ENCODE assay signal across 11 mouse cellular contexts in genomic region chr3:122085157-122085989, GRCm38 (mm10). TPM values are rescaled to one million over a fixed set of nuclear protein-coding genes. Genes with fewer than 3 reads are reported as not detected.
DNase-seq lines count a peak whose midpoint lies in the region; ATAC-seq and TF ChIP-seq lines count a peak whose summit lies in the region.
"Had no signal": no experiment of that assay in that cellular context is flagged by ENCODE, and none has a peak within 500 bp of the region (broad histone marks: within the 10 kb centered on the region; RNA-seq: fewer than 3 reads in every experiment).

No protein-coding gene starts in this region.

- 21% methylated on average over 18 of the region's 18 CpGs for WGBS in hindbrain, embryonic 13.5 days
- WGBS in neural tube, embryonic 14.5 days = 39% methylated on average over 18 of the region's 18 CpGs
- 75% methylated on average over 18 of the region's 18 CpGs for WGBS in intestine, postnatal 0 days

- TF ChIP-seq CTCF in left cerebral cortex, adult 2 months (IDR thresholded peaks at IDR 0.05) = no peak
- TF ChIP-seq CTCF in intestine, postnatal 0 days (IDR thresholded peaks at IDR 0.05; ENCODE audit: low read depth) = no peak

- H3K9ac ChIP-seq in hindbrain, embryonic 13.5 days = no peak overlapping the region
- H3K9ac ChIP-seq in neural tube, embryonic 14.5 days (replicated peaks; ENCODE audit: low read depth, low read length) = no peak overlapping the region
- H3K9ac ChIP-seq in intestine, postnatal 0 days (ENCODE audit: low read depth, low read length) = no peak overlapping the region
- H3K9ac ChIP-seq: heart, embryonic 15.5 days; liver, embryonic 13.5 days had no signal

- intact Hi-C loops in left cerebral cortex, adult 2 months (cut with DNase I) = no loop called here

- peak; percentile 75 for ATAC-seq in hindbrain, embryonic 13.5 days (ENCODE audit: low FRiP score)
- peak; percentile 70; the same call in 1 of the 2 replicates for ATAC-seq in neural tube, embryonic 14.5 days (ENCODE audit: low read depth)
- ATAC-seq in intestine, postnatal 0 days = no peak

- no peak for DNase-seq in left cerebral cortex, adult 2 months (ENCODE audit: extremely low spot score in 1 of 2, low spot score in 2 of 2)
- no peak for DNase-seq in left cerebral cortex, adult 8-10 months (ENCODE audit: low spot score in 2 of 2)
- DNase-seq in cerebellum, adult 9-11 months = peak; percentile 40
- DNase-seq in layer of hippocampus, postnatal 14 days (ENCODE audit: low spot score in 2 of 2) = no peak
- DNase-seq in lung, postnatal 14 days = no peak
- DNase-seq: liver, embryonic 13.5 days had no signal

- no peaks in the 10 kb centered on the region for H3K9me3 ChIP-seq in hindbrain, embryonic 13.5 days
- no peaks in the 10 kb centered on the region for H3K9me3 ChIP-seq in neural tube, embryonic 14.5 days (ENCODE audit: control insufficient read depth, low read length)
- H3K9me3 ChIP-seq in intestine, postnatal 0 days (ENCODE audit: control insufficient read depth) = no peaks in the 10 kb centered on the region
- H3K9me3 ChIP-seq: G1E; heart, embryonic 15.5 days; liver, embryonic 13.5 days had no signal

- peaks cover 40% of the 10 kb centered on the region for H3K27me3 ChIP-seq in hindbrain, embryonic 13.5 days
- H3K27me3 ChIP-seq in neural tube, embryonic 14.5 days (ENCODE audit: control insufficient read depth, insufficient read depth, low read length) = no peaks in the 10 kb centered on the region
- no peaks in the 10 kb centered on the region for H3K27me3 ChIP-seq in intestine, postnatal 0 days (replicated peaks; ENCODE audit: control insufficient read depth, insufficient read depth, low read length)
- H3K27me3 ChIP-seq: heart, embryonic 15.5 days; liver, embryonic 13.5 days had no signal

- H3K4me2 ChIP-seq in hindbrain, embryonic 13.5 days = peak overlapping the region; percentile 33
- H3K4me2 ChIP-seq in neural tube, embryonic 14.5 days (ENCODE audit: low read depth, low read length) = no peak overlapping the region
- no peak overlapping the region for H3K4me2 ChIP-seq in intestine, postnatal 0 days (replicated peaks; ENCODE audit: low read depth)
- H3K4me2 ChIP-seq: heart, embryonic 15.5 days; liver, embryonic 13.5 days had no signal

- peak overlapping the region; percentile 51; the same call in 1 of the 2 replicates for H3K27ac ChIP-seq in left cerebral cortex, adult 2 months
- no peak overlapping the region for H3K27ac ChIP-seq in hindbrain, embryonic 13.5 days
- H3K27ac ChIP-seq in neural tube, embryonic 14.5 days (ENCODE audit: low read depth, low read length) = 0 out of 2 replicates have a peak overlapping the region, but pooled peaks have one; percentile 5
- no peak overlapping the region for H3K27ac ChIP-seq in intestine, postnatal 0 days (ENCODE audit: low read depth, low read length)
- H3K27ac ChIP-seq: heart, embryonic 15.5 days; liver, embryonic 13.5 days had no signal

- peak overlapping the region; percentile 39; the same call in 1 of the 2 replicates for H3K4me3 ChIP-seq in left cerebral cortex, adult 2 months
- H3K4me3 ChIP-seq in hindbrain, embryonic 13.5 days = no peak overlapping the region
- no peak overlapping the region for H3K4me3 ChIP-seq in neural tube, embryonic 14.5 days (ENCODE audit: low read depth, low read length)
- H3K4me3 ChIP-seq in intestine, postnatal 0 days (ENCODE audit: low read depth, low read length) = no peak overlapping the region
- H3K4me3 ChIP-seq: heart, embryonic 15.5 days; liver, embryonic 13.5 days had no signal

- peaks cover 12% of the 10 kb centered on the region for H3K4me1 ChIP-seq in hindbrain, embryonic 13.5 days (replicated peaks)
- H3K4me1 ChIP-seq in neural tube, embryonic 14.5 days (ENCODE audit: control insufficient read depth, insufficient read depth, low read length) = peaks cover 5% of the 10 kb centered on the region; the same call in 1 of the 2 replicates
- 0 out of 2 replicates have a peak, but pooled peaks cover 3% of the 10 kb centered on the region for H3K4me1 ChIP-seq in intestine, postnatal 0 days (replicated peaks; ENCODE audit: control insufficient read depth, insufficient read depth, low read length)

- no peaks in the 10 kb centered on the region for H3K36me3 ChIP-seq in hindbrain, embryonic 13.5 days
- no peaks in the 10 kb centered on the region for H3K36me3 ChIP-seq in neural tube, embryonic 14.5 days (ENCODE audit: control insufficient read depth, insufficient read depth, low read length)
- no peaks in the 10 kb centered on the region for H3K36me3 ChIP-seq in intestine, postnatal 0 days (ENCODE audit: control insufficient read depth, insufficient read depth)
- H3K36me3 ChIP-seq: G1E; heart, embryonic 15.5 days; liver, embryonic 13.5 days had no signal

RNA-seq across cellular contexts. Expression of gene Abca4, which starts 41.1 kb away (rescaled TPM):
- 1 to 10 TPM; 2.0 to 2.1 TPM for total RNA-seq in left cerebral cortex, adult 2 months (2021)
- 1 to 10 TPM; 3.1 to 3.3 (median 3.2) TPM for total RNA-seq in left cerebral cortex, adult 8-10 months (2022)
- 2.1 and 3.1 TPM in 2 replicates for polyA plus RNA-seq in hindbrain, embryonic 13.5 days (2015; fragmentation: Nextera tagmentation; extraction: Ambion mirVana)
- 0.66 and 0.75 TPM in 2 replicates for polyA plus RNA-seq in neural tube, embryonic 14.5 days (2014; fragmentation: Nextera tagmentation; extraction: Ambion mirVana)
- total RNA-seq in layer of hippocampus, postnatal 14 days (2021) = 1 to 10 TPM; 2.6 to 6.6 TPM
- 0.56 and 0.92 TPM in 2 replicates for polyA plus RNA-seq in intestine, postnatal 0 days (2015; fragmentation: Nextera tagmentation; extraction: Ambion mirVana)

Comparison
In these comparisons a context has a peak if more than half of its experiments do, and no peak if none do; other contexts are left out.
1. H3K27ac ChIP-seq: peak in left cerebral cortex, adult 2 months (single experiment) and neural tube, embryonic 14.5 days (single experiment); none in hindbrain, embryonic 13.5 days (single experiment) and intestine, postnatal 0 days (single experiment).